Mouse (Mus musculus): ENCODE measurements around the gene Dmap1. TPM values are rescaled to one million over a fixed set of nuclear protein-coding genes. Genes with fewer than 3 reads are reported as not detected.

Dmap1 gene
- total RNA-seq, 2 experiments from 2014 or later: 15.1 to 17.5 TPM

DNA sequence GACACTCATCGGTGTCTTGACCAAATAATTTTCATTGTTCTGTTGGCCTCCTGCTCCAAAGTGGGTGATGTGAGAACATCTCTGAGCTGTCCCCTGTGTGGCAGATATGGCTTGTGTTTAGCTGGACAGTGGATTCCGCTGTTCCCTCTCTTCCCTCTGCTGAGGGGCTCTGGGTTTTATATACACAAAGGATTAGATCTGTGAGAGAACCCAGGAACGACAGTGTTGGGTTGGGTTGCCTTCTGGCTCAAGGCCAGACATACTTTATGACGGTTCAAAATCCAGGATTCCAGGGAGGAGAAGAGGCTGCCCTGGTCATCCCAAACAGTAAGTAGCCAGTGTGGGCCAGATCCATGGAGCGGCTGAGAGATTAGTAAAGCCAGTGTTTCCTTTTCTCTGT is 48.5 kb downstream of the Dmap1 start:
- intact Hi-C loops (cut with DNase I): no loop called here
- H3K4me3 ChIP-seq: no peak overlapping the region
- peak; percentile 10 for DNase-seq
- no peak for TF ChIP-seq CTCF (IDR thresholded peaks at IDR 0.05)
- no peak overlapping the region for H3K27ac ChIP-seq

DNA sequence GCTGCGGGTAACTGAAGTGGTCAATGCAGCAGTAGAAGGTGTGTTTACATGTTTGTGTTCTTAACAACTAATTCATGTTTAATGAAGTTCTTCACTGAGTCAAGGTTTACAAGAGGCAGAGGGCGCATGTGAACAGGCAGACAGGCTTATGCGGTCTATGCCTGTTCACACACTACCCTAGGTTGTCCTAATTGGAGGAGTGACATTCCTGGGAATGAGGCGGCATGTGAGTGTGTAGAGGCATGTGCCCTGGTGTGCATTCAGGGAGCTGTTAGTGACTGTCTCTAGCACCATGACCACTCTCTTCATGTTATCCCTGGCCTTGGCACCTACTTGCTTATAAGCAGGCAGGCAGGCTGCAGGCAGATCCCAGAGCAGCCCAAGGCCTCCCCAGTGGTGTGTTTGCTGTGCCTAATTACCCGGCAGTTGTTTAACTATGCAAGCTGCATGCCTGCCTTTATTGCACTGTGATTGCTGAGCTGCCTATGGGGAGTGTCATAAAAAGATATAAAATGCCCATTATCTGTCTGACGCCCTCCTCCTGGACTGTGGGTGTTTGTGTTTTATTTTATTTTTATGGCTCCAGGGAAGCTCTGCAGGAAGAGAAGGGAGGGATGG is 51.9 kb downstream of the Dmap1 start:
- Histone ChIP-seq H3K4me3 (no peak overlapping the region), H3K27ac (no peak overlapping the region)
- no peak for TF ChIP-seq CTCF (IDR thresholded peaks at IDR 0.05)
- intact Hi-C loops (cut with DNase I): no loop called here
- peak; percentile 6 for DNase-seq

DNA sequence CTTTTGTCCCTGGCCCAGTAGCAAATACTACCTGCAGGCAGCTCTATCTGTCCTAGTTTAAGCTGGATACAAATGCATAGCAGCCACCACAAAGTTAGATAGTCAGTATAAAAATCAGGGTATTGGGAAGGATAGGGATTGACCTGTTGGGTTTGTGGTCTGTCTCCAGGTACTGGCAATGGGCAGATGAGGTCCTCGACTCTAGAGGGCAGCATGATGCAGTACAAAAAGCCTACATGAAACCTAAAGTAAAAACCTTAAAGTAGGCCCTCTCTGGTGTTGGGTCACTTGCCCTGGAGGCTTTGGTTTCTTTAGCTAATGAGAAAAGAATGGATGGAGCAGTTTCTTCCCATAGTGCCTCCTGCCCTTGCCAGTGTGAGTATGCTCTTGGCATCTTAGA is 53.6 kb downstream of the Dmap1 start:
- no peak overlapping the region for H3K4me3 ChIP-seq
- no peak overlapping the region for H3K27ac ChIP-seq
- intact Hi-C loops (cut with DNase I): loop anchor here (2.0 kb wide), 1 partner anchor 48 kb away; no protein-coding TSS in a partner anchor
- DNase-seq: no peak
- peak; percentile 47 for TF ChIP-seq CTCF (IDR thresholded peaks at IDR 0.05)

Other genes starting within 250 kb of the Dmap1 start
- gene Rnf220, start 185.2 kb downstream of the Dmap1 start, total RNA-seq (2021): 10 to 100 TPM; 50.2 to 51.4 TPM
- gene Eri3, start 131.9 kb downstream of the Dmap1 start, total RNA-seq (2021): 100 to 1,000 TPM in 1 of 2 experiments, 10 to 100 TPM in 1; 97.4 to 101 TPM
- gene Gm12845, start 42.1 kb upstream of the Dmap1 start, total RNA-seq (2021): not detected
- gene Klf17, start 83.4 kb upstream of the Dmap1 start, total RNA-seq (2021): not detected
- gene Slc6a9, start 152.2 kb upstream of the Dmap1 start, total RNA-seq (2021): 1 to 10 TPM; 5.0 to 7.0 TPM
- under 1 TPM in 1 of 2 experiments, not detected in 1; 0.08 TPM for gene Ccdc24, start 190.3 kb upstream of the Dmap1 start, total RNA-seq (2021)
- gene B4galt2, start 201.2 kb upstream of the Dmap1 start, total RNA-seq (2021): 1 to 10 TPM; 1.4 to 2.2 TPM
- 10 to 100 TPM; 81.4 to 83.9 TPM for gene Atp6v0b, start 205.1 kb upstream of the Dmap1 start, total RNA-seq (2021)
- 1 to 10 TPM; 2.4 to 3.2 TPM for gene Dph2, start 209.8 kb upstream of the Dmap1 start, total RNA-seq (2021)
- gene Ipo13, start 232.7 kb upstream of the Dmap1 start, total RNA-seq (2021): 100 to 1,000 TPM; 267 to 281 TPM
- under 1 TPM; 0.25 to 0.46 TPM for gene Artn, start 247.5 kb upstream of the Dmap1 start, total RNA-seq (2021)

Measured in gastrocnemius, adult 2 months (tissue).